Mouse (Mus musculus) cortical plate, adult 2 months (tissue): Measurements from ENCODE around the gene Sfxn3. TPM values are rescaled to one million over a fixed set of nuclear protein-coding genes. Genes with fewer than 3 reads are reported as not detected.

Source experiments
- H3K27ac ChIP-seq: fragments of 200-500 bp; 2 replicates; pipeline ENCODE4 v1.5.1; 2012; ENCODE audit warnings: low read length, control low read depth, inconsistent platforms; ENCODE audit not compliant: insufficient read depth
- H3K4me1 ChIP-seq: fragments of 200-500 bp; 2 replicates; pipeline ENCODE4 v1.6.1; 2011; ENCODE audit warnings: low read length; ENCODE audit not compliant: control insufficient read depth, insufficient read depth
- H3K4me3 ChIP-seq: fragments of 200-500 bp; 2 replicates; pipeline ENCODE4 v1.5.1; 2011; ENCODE audit warnings: mild to moderate bottlenecking, low read length, control low read depth; ENCODE audit not compliant: insufficient read depth
- CTCF ChIP-seq: fragments of 200-500 bp; IDR thresholded peaks from 2 replicates; pipeline ENCODE4 v1.5.1; 2011; ENCODE audit warnings: mild to moderate bottlenecking, control low read depth, low read length; ENCODE audit not compliant: insufficient read depth; ENCODE audit errors: extremely low read depth
- POLR2A ChIP-seq: fragments of 200-500 bp; IDR thresholded peaks from 2 replicates; pipeline ENCODE4 v1.6.1; 2011; ENCODE audit warnings: mild to moderate bottlenecking, low read length, control low read depth; ENCODE audit not compliant: insufficient read depth; ENCODE audit errors: extremely low read depth
- polyA plus RNA-seq: library from polyadenylated mRNA; depleted of rRNA; stranded (reverse); fragments of >200 nt; gene quantifications from 2 replicates; pipeline ENCODE4 v1.2.3, GENCODE M21; 2012

The Sfxn3 gene
- polyA plus RNA-seq, 1 experiment = 119 TPM

GRCm38 (mm10) chr19:45010646-45011045, 36.7 kb upstream of the Sfxn3 start:
- Histone ChIP-seq H3K4me1 (peaks cover 5% of the 10 kb centered on the region), H3K27ac (no peak overlapping the region), H3K4me3 (no peak overlapping the region)
- TF ChIP-seq CTCF (no peak), POLR2A (no peak)

GRCm38 (mm10) chr19:45012219-45012618, 35.1 kb upstream of the Sfxn3 start:
- no peak overlapping the region for H3K4me3 ChIP-seq
- H3K4me1 ChIP-seq = peaks cover 5% of the 10 kb centered on the region
- TF ChIP-seq CTCF (no peak), POLR2A (no peak)
- H3K27ac ChIP-seq = no peak overlapping the region

DNA sequence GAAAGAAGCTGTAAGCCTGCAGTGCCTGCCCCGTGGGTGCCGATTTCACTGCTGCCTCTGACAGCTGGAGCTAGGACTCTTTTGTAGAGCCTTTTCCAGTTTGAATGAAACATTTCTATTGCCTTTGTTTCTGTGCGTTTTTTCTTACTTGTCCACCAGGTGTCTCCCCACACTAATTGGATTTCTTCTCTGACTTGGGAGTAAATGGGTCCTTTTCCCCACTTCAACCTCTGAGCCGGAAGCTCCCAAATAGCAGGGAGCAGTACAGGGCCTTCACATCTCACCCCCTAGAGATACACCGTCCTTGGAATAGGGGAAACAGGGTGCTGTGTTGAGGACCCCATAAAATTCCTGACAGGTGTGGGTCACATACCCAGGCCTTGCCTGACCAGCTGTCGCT, 34.7 kb upstream of the Sfxn3 start:
- H3K4me1 ChIP-seq = peaks cover 5% of the 10 kb centered on the region
- H3K27ac ChIP-seq = no peak overlapping the region
- TF ChIP-seq POLR2A (no peak), CTCF (peak; percentile 24; the same call in 1 of the 2 replicates)
- no peak overlapping the region for H3K4me3 ChIP-seq

GRCm38 (mm10) chr19:45013581-45014225, 33.6 kb upstream of the Sfxn3 start:
- H3K27ac ChIP-seq = no peak overlapping the region

DNA sequence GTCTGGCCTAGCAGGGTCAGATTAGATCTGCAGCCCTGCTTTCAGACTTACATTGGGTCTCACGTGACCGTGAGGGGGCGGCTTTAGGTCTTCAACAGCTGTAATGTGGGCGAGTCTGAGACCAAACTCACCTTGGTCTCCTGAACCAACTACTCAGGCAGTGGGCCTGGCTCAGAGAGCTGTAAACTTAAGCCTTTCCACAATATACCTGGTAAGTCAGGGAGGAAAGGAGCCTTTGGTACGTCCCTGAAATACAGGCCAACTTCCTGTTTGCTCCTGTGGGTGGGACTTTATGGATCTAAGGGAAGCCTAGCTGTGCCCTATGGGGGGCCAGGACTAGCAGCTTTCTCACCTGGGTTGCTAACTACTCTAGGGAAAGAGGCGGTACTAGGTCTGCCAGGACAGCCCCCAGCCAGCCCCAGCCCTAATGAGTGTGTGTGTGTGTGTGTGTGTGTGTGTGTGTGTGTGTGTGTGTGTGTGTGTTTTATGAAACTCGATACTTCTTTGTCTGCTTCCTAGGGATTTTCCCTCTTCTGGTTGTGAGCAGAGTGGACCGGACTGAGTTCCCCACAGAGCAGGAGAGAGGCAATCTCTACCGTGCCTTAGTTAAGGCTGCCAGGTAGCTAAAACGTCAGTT, 32.9 kb upstream of the Sfxn3 start, which contains the start of gene Lzts2:
TSS of gene Lzts2 (plus strand) at position 80 of the 637 bp plus-strand sequence.
- peaks cover 5% of the 10 kb centered on the region for H3K4me1 ChIP-seq
- H3K27ac ChIP-seq = peak within 1 kb of the TSS; percentile 93
- peak within 1 kb of the TSS; percentile 58 for H3K4me3 ChIP-seq
- TF ChIP-seq POLR2A (no peak), CTCF (no peak)

More at GRCm38 (mm10) chr19:45013581-45014225, 33.6 kb upstream of the Sfxn3 start:
- TF ChIP-seq CTCF = no peak
- TF ChIP-seq POLR2A = no peak
- peaks cover 5% of the 10 kb centered on the region for H3K4me1 ChIP-seq
- no peak overlapping the region for H3K4me3 ChIP-seq

- TF ChIP-seq CTCF = no peak
- TF ChIP-seq POLR2A = no peak
- H3K4me3 ChIP-seq = peak overlapping the region; percentile 58
- H3K27ac ChIP-seq = peak overlapping the region; percentile 93
- peaks cover 5% of the 10 kb centered on the region for H3K4me1 ChIP-seq
Measured at GRCm38 (mm10) chr19:45014981-45015402, 32.3 kb upstream of the Sfxn3 start.

GRCm38 (mm10) chr19:45015518-45016281, 31.6 kb upstream of the Sfxn3 start:
- Histone ChIP-seq H3K4me1 (peaks cover 5% of the 10 kb centered on the region), H3K27ac (peak overlapping the region; percentile 93), H3K4me3 (peak overlapping the region; percentile 58)
- TF ChIP-seq POLR2A = no peak
- TF ChIP-seq CTCF = no peak

- Histone ChIP-seq H3K27ac (peak overlapping the region; percentile 93), H3K4me3 (peak overlapping the region; percentile 58), H3K4me1 (peaks cover 5% of the 10 kb centered on the region)
- TF ChIP-seq POLR2A (peak; percentile 71), CTCF (no peak)
Measured at GRCm38 (mm10) chr19:45016341-45017215, 30.7 kb upstream of the Sfxn3 start.

DNA sequence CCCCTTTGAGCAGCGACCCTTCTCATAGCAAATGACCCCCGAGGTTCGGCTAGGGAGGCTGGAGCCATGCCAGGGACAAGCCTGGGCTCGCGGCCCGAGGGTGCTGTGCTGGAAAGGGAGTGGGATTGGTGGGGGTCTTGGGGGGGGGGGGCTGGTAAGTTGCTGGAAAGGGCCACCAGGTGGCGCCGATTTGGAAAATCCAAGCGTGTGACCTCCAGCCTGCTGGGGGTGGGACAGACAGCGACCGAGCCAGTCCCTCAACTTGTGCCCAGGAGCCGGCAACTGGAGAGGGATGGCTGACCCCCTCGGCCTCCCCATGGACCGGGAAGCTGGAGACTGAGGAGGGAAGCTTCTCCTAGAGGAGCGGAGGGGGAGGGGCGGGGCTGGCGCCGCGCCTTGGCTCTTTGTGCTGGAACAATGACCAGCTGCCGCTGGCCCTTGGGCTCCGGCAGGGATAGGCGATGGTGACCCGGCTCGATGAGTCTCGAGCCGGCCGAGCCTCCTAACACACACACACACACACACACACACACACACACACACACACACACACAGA, 30.0 kb upstream of the Sfxn3 start:
- no peak for TF ChIP-seq POLR2A
- peak; percentile 14; the same call in 1 of the 2 replicates for TF ChIP-seq CTCF
- H3K4me1 ChIP-seq = peaks cover 5% of the 10 kb centered on the region
- H3K27ac ChIP-seq = peak overlapping the region; percentile 100
- peak overlapping the region; percentile 58 for H3K4me3 ChIP-seq
